Mouse (Mus musculus) MEL (cell line): ENCODE results near the gene Hoxb7. TPM values are rescaled to one million over a fixed set of nuclear protein-coding genes. Genes with fewer than 3 reads are reported as not detected.

ENCODE experiments used
- DNase-seq: peaks from one replicate; pipeline ENCODE4 v3.0.0; 2011; ENCODE audit warnings: low read depth, low spot score
- H3K27ac ChIP-seq: 2 replicates; pipeline ENCODE4 v1.5.1; 2012; ENCODE audit warnings: low read depth, mild to moderate bottlenecking, control low read depth, low read length, moderate library complexity; ENCODE audit not compliant: control insufficient read depth
- H3K27me3 ChIP-seq, 2 experiments: fragments of 150-350 bp in 1 of 2; sonication (generic) in 1 of 2; 2 replicates each; pipeline ENCODE4 v1.6.1; 2012; ENCODE audit warnings: low read length in 2 of 2, mild to moderate bottlenecking in 2 of 2, improper control_type of control experiment in 1 of 2, moderate library complexity in 1 of 2; ENCODE audit not compliant: insufficient read depth in 2 of 2, control insufficient read depth in 1 of 2
- H3K36me3 ChIP-seq, 2 experiments: 2 replicates each; pipeline ENCODE4 v1.6.1; 2012 to 2014; ENCODE audit warnings: low read length in 2 of 2, improper control_type of control experiment in 1 of 2, inconsistent platforms in 1 of 2, mild to moderate bottlenecking in 1 of 2; ENCODE audit not compliant: insufficient read depth in 2 of 2, control insufficient read depth in 1 of 2
- H3K4me1 ChIP-seq, 2 experiments: fragments of 150-350 bp in 1 of 2; sonication (generic) in 1 of 2; 2 replicates each; pipeline ENCODE4 v1.6.1; 2012; ENCODE audit warnings: low read length in 2 of 2, improper control_type of control experiment in 1 of 2, mild to moderate bottlenecking in 1 of 2; ENCODE audit not compliant: insufficient read depth in 2 of 2, control insufficient read depth in 1 of 2
- H3K4me3 ChIP-seq, 2 experiments: fragments of 150-350 bp in 1 of 2; sonication (generic) in 1 of 2; 2 replicates each; pipeline ENCODE4 v1.5.1; 2012; ENCODE audit warnings: low read depth in 2 of 2, low read length in 2 of 2, mild to moderate bottlenecking in 2 of 2, moderate library complexity in 2 of 2, control low read depth in 1 of 2, improper control_type of control experiment in 1 of 2; ENCODE audit not compliant: control insufficient read depth in 1 of 2, insufficient read depth in 1 of 2
- H3K79me2 ChIP-seq: 2 replicates; pipeline ENCODE4 v1.6.1; 2012; ENCODE audit warnings: mild to moderate bottlenecking, low read length, moderate library complexity; ENCODE audit not compliant: control insufficient read depth, poor library complexity, insufficient read depth
- H3K9ac ChIP-seq: 2 replicates; pipeline ENCODE4 v1.6.1; 2012; ENCODE audit warnings: low read depth, mild to moderate bottlenecking, control low read depth, low read length, moderate library complexity; ENCODE audit not compliant: control insufficient read depth, poor library complexity, severe bottlenecking
- H3K9me3 ChIP-seq: fragments of 150-350 bp; sonication (generic); replicated peaks from 2 replicates; pipeline ENCODE4 v1.6.1; 2012; ENCODE audit warnings: mild to moderate bottlenecking, low read length, improper control_type of control experiment, moderate library complexity; ENCODE audit not compliant: insufficient read depth
- CHD1 ChIP-seq: IDR thresholded peaks from 2 replicates; pipeline ENCODE4 v1.6.1; 2012; ENCODE audit warnings: low read depth, mild to moderate bottlenecking, inconsistent platforms, low read length, improper control_type of control experiment
- CTCF ChIP-seq, 3 experiments: IDR thresholded peaks in 2 of 3; conservative IDR thresholded peaks in 1 of 3; 2 replicates each; pipeline ENCODE4 v1.5.1; 2011 to 2012; ENCODE audit warnings: low read length in 3 of 3, low read depth in 2 of 3, mild to moderate bottlenecking in 2 of 3, improper control_type of control experiment in 1 of 3, inconsistent platforms in 1 of 3, mixed read lengths in 1 of 3, moderate library complexity in 1 of 3; ENCODE audit not compliant: control insufficient read depth in 1 of 3, insufficient read depth in 1 of 3, poor library complexity in 1 of 3, severe bottlenecking in 1 of 3
- EP300 ChIP-seq, 2 experiments: IDR thresholded peaks; 2 replicates each; pipeline ENCODE4 v1.6.1; 2011; ENCODE audit warnings: improper control_type of control experiment in 2 of 2, low read length in 2 of 2, low read depth in 1 of 2, mild to moderate bottlenecking in 1 of 2
- ETS1 ChIP-seq: IDR thresholded peaks from 2 replicates; pipeline ENCODE4 v1.6.1; 2012; ENCODE audit warnings: low read depth, mild to moderate bottlenecking, inconsistent platforms, low read length, improper control_type of control experiment, moderate library complexity
- GABPA ChIP-seq: IDR thresholded peaks from 2 replicates; pipeline ENCODE4 v1.6.1; 2012; ENCODE audit warnings: low read depth, mild to moderate bottlenecking, inconsistent platforms, low read length, improper control_type of control experiment, moderate library complexity
- JUND ChIP-seq: IDR thresholded peaks from 2 replicates; pipeline ENCODE4 v1.6.1; 2011; ENCODE audit warnings: low read depth, mild to moderate bottlenecking, improper control_type of control experiment, low read length
- KAT2A ChIP-seq: conservative IDR thresholded peaks from 2 replicates; pipeline ENCODE4 v1.6.1; 2012; ENCODE audit warnings: low read depth, low read length, improper control_type of control experiment, inconsistent platforms
- NELFE ChIP-seq: IDR thresholded peaks from 2 replicates; pipeline ENCODE4 v1.6.1; 2011; ENCODE audit warnings: low read depth, low read length, improper control_type of control experiment
- POLR2A ChIP-seq, 2 experiments: IDR thresholded peaks; 2 replicates each; pipeline ENCODE4 v1.6.1; 2011 to 2012; ENCODE audit warnings: low read length in 2 of 2, mild to moderate bottlenecking in 2 of 2, control low read depth in 1 of 2, improper control_type of control experiment in 1 of 2, low read depth in 1 of 2, moderate library complexity in 1 of 2; ENCODE audit not compliant: control insufficient read depth in 1 of 2, insufficient read depth in 1 of 2, poor library complexity in 1 of 2
- POLR2AphosphoS5 ChIP-seq: IDR thresholded peaks from 2 replicates; pipeline ENCODE4 v1.6.1; 2012; ENCODE audit warnings: low read depth, borderline replicate concordance, mild to moderate bottlenecking, inconsistent platforms, low read length, moderate library complexity, mixed read lengths
- RAD21 ChIP-seq: IDR thresholded peaks from 2 replicates; pipeline ENCODE4 v1.6.1; 2011; ENCODE audit warnings: mild to moderate bottlenecking, low read depth, low read length, improper control_type of control experiment
- RCOR1 ChIP-seq: IDR thresholded peaks from 2 replicates; pipeline ENCODE4 v1.6.1; 2012; ENCODE audit warnings: low read depth, mild to moderate bottlenecking, inconsistent platforms, low read length, improper control_type of control experiment
- SMC3 ChIP-seq: IDR thresholded peaks from 2 replicates; pipeline ENCODE4 v1.6.1; 2011; ENCODE audit warnings: low read depth, low read length, improper control_type of control experiment
- UBTF ChIP-seq: IDR thresholded peaks from 2 replicates; pipeline ENCODE4 v1.6.1; 2012; ENCODE audit warnings: low read depth, mild to moderate bottlenecking, inconsistent platforms, low read length, improper control_type of control experiment, moderate library complexity, borderline replicate concordance; ENCODE audit not compliant: insufficient read depth
- USF1 ChIP-seq: IDR thresholded peaks from 2 replicates; pipeline ENCODE4 v1.6.1; 2014; ENCODE audit warnings: low read depth, mild to moderate bottlenecking, inconsistent platforms, low read length, improper control_type of control experiment, moderate library complexity
- USF2 ChIP-seq, 2 experiments: IDR thresholded peaks; 2 replicates each; pipeline ENCODE4 v1.6.1; 2011 to 2012; ENCODE audit warnings: improper control_type of control experiment in 2 of 2, low read length in 2 of 2, borderline replicate concordance in 1 of 2, inconsistent platforms in 1 of 2, low read depth in 1 of 2, mild to moderate bottlenecking in 1 of 2; ENCODE audit not compliant: insufficient read depth in 1 of 2
- ZC3H11A ChIP-seq: IDR thresholded peaks from 2 replicates; pipeline ENCODE4 v1.6.1; 2012; ENCODE audit warnings: low read depth, mild to moderate bottlenecking, inconsistent platforms, low read length, improper control_type of control experiment
- ZKSCAN1 ChIP-seq: IDR thresholded peaks from 2 replicates; pipeline ENCODE4 v1.6.1; 2012; ENCODE audit warnings: low read depth, mild to moderate bottlenecking, inconsistent platforms, low read length, improper control_type of control experiment, moderate library complexity
- polyA plus RNA-seq, 2 experiments: library from polyadenylated mRNA; stranded (reverse) in 1 of 2; unstranded in 1 of 2; fragments of >175 nt in 1 of 2; fragments of >200 nt in 1 of 2; gene quantifications; 2 replicates each; pipeline versions ENCODE4 v1.2.1 to v1.2.4; 2012; ENCODE audit warnings: low replicate concordance in 2 of 2, low read depth in 1 of 2; ENCODE audit not compliant: insufficient read length in 2 of 2, insufficient read depth in 1 of 2, missing spikeins in 1 of 2
- total RNA-seq: library from RNA; depleted of rRNA; stranded (reverse); fragments of 300-350 nt; gene quantifications from 2 replicates; pipeline ENCODE4 v1.2.3, GENCODE M21; 2012

Hoxb7 gene
- total and polyA plus RNA-seq, 3 experiments = not detected

DNA sequence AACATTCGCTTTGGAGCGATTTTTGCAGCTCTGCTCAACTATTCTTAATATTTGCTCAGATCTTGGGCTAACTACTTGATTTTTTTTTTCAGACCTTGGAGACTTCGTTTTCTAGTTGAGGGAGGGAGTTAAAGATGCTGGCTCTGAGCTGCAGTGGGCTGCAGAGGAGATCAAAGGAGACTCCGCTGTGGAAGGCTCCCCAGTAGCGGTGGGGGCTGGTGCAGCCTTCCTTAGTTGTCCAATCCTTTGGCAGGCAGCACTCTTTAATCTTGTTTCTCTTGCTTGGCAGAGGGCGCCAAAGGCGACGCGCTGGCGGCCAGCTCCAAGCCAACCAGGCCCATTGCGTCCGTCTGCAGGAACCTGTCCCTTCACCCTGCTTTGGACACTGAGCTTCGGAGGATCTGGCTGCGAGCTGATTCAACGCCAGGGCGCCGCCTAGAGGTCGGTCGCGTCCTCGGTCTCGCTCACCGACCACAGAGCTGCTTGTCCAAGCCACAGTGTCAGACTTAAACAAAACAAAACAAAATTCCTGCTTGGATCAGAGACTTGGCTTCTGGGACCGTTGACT is 25.0 kb upstream of the Hoxb7 start:
- H3K9me3 ChIP-seq = no peaks in the 10 kb centered on the region
- DNase-seq = peak; percentile 55
- H3K79me2 ChIP-seq = no peaks in the 10 kb centered on the region
- H3K9ac ChIP-seq = no peak overlapping the region
- no peaks in the 10 kb centered on the region for H3K4me1 ChIP-seq
- peaks cover 12% of the 10 kb centered on the region in 2 experiments for H3K27me3 ChIP-seq
- TF ChIP-seq SMC3 (peak; percentile 46), RCOR1 (no peak), ZC3H11A (no peak), RAD21 (peak; percentile 14), KAT2A (no peak), CTCF (IDR thresholded peaks at IDR 0.05 in 2 of 3, conservative IDR thresholded peaks at IDR 0.05 in 1 of 3; ENCODE audit: control insufficient read depth in 1 of 3, insufficient read depth in 1 of 3, low read depth in 2 of 3, low read length in 3 of 3, poor library complexity in 1 of 3, severe bottlenecking in 1 of 3) (peak; percentile 71 to 95 (median 72)), JUND (no peak)
- TF ChIP-seq, all 39 proteins: peak for 3
- Histone ChIP-seq H3K4me3 (no peak overlapping the region), H3K36me3 (no peaks in the 10 kb centered on the region), H3K27ac (no peak overlapping the region)

DNA sequence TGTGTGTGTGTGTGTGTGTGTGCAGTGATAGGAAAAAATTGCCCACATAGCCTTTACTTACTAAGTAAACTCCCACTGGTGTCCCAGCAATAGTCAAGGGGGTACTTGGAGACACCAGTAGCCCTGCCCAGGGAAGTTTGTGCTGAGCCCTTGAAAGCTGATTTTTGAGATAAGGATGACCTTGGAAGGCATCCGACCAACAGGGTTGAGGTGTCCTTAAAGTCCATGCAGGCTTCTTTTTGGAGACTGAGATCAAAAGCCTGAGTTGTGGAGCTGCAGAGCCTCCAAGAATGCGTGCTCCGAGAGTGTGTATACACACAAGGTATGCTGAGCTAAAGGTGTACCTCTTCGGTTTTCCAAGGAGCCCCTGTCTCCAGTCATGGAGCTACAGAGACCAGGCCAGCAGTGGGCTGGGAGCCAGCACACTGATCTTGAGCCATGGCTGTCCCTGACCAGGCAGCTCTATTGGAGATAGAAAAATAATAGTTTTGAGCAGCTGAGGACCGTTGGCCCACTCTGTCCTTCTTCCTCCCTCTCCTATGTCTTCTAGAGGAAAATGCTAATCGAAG is 24.1 kb upstream of the Hoxb7 start:
- no peak for DNase-seq
- Histone ChIP-seq H3K9ac (no peak overlapping the region), H3K27ac (no peak overlapping the region), H3K9me3 (no peaks in the 10 kb centered on the region), H3K4me1 (no peaks in the 10 kb centered on the region), H3K27me3 (peaks cover 14 to 15% of the 10 kb centered on the region in 2 experiments), H3K4me3 (no peak overlapping the region), H3K79me2 (no peaks in the 10 kb centered on the region), H3K36me3 (no peaks in the 10 kb centered on the region)
- TF ChIP-seq POLR2A (IDR thresholded peaks at IDR 0.05; ENCODE audit: control insufficient read depth in 1 of 2, insufficient read depth in 1 of 2, low read depth in 1 of 2, low read length in 2 of 2, poor library complexity in 1 of 2) = no peak
- no peak for TF ChIP-seq ZKSCAN1
- no peak for TF ChIP-seq NELFE
- TF ChIP-seq POLR2AphosphoS5 = no peak
- no peak for TF ChIP-seq CHD1
- no peak for TF ChIP-seq GABPA
- TF ChIP-seq USF2 (IDR thresholded peaks at IDR 0.05; ENCODE audit: borderline replicate concordance in 1 of 2, insufficient read depth in 1 of 2, low read depth in 1 of 2, low read length in 2 of 2) = no peak
- TF ChIP-seq CTCF (IDR thresholded peaks at IDR 0.05 in 2 of 3, conservative IDR thresholded peaks at IDR 0.05 in 1 of 3; ENCODE audit: control insufficient read depth in 1 of 3, insufficient read depth in 1 of 3, low read depth in 2 of 3, low read length in 3 of 3, poor library complexity in 1 of 3, severe bottlenecking in 1 of 3) = no peak
- TF ChIP-seq ETS1 = no peak
- TF ChIP-seq EP300 (IDR thresholded peaks at IDR 0.05; ENCODE audit: low read depth in 1 of 2, low read length in 2 of 2) = no peak
- TF ChIP-seq UBTF = no peak
- TF ChIP-seq USF1 = no peak
- TF ChIP-seq RAD21 = no peak
